24 mouse cellular contexts compared by ENCODE assay signal in the genomic region with DNA sequence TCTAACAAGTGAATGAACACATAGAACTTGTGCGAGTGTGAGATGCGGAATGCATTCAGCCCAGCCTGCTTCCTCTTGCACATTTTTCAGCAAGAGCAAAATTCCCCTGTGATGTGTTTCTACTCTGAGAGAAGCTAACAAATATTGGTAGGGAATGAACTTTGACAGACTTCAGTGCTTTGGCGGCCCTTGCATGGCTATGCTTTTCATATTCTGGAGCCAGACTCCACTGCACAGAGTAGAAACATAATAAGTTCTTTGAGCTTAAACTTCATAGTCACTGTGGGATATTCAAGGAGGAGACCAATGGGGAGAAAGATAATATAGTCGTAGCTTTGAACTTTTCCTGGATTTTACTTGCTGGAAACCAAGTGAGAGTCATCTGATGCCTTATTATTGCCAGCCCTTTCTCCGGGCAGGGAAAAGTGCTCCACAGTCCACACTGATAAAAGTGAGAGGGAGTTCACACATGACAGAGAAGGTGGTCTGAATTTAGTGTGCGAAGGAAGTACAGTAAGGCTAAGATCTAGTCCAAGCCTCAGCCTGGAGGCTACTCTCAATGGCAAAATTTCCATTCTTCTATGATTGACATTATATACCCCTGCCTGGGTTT.
"Had no signal": no experiment of that assay in that cellular context is flagged by ENCODE, and none has a peak within 500 bp of the region (broad histone marks: within the 10 kb centered on the region; RNA-seq: fewer than 3 reads in every experiment).

No protein-coding gene starts in this region.

- H3K27ac ChIP-seq: kidney, postnatal 0 days; left cerebral cortex, adult 2 months; liver, embryonic 12.5 days; liver, embryonic 15.5 days; lung, embryonic 15.5 days; midbrain, embryonic 10.5 days; midbrain, embryonic 13.5 days; neural tube, embryonic 12.5 days; neural tube, embryonic 15.5 days; stomach, postnatal 0 days had no signal

- DNase-seq: kidney, adult 2 months; kidney, postnatal 25 days; layer of hippocampus, postnatal 36 days; liver; lung, adult 18-20 months; lung, postnatal 10 days; lung, postnatal 36 days; right cerebral cortex, adult 18-20 months; right cerebral cortex, postnatal 14 days; right cerebral cortex, postnatal 4 days; thymus, adult 2 months; thymus, postnatal 14 days; thymus, postnatal 4 days had no signal

- H3K4me2 ChIP-seq: liver, embryonic 12.5 days; liver, embryonic 15.5 days; lung, embryonic 15.5 days; midbrain, embryonic 13.5 days; neural tube, embryonic 12.5 days; neural tube, embryonic 15.5 days had no signal

- H3K9ac ChIP-seq: liver, embryonic 12.5 days; liver, embryonic 15.5 days; lung, embryonic 15.5 days; midbrain, embryonic 13.5 days; neural tube, embryonic 12.5 days; neural tube, embryonic 15.5 days had no signal

- H3K36me3 ChIP-seq: liver, embryonic 12.5 days; liver, embryonic 15.5 days; lung, embryonic 15.5 days; midbrain, embryonic 10.5 days; midbrain, embryonic 13.5 days; neural tube, embryonic 12.5 days; neural tube, embryonic 15.5 days had no signal

- H3K9me3 ChIP-seq: liver, embryonic 12.5 days; liver, embryonic 15.5 days; lung, embryonic 15.5 days; megakaryocyte, embryonic 14.5 days; midbrain, embryonic 10.5 days; midbrain, embryonic 13.5 days; neural tube, embryonic 12.5 days; neural tube, embryonic 15.5 days had no signal

- H3K4me3 ChIP-seq: left cerebral cortex, adult 2 months; liver, embryonic 12.5 days; liver, embryonic 15.5 days; lung, embryonic 15.5 days; megakaryocyte, embryonic 14.5 days; midbrain, embryonic 10.5 days; midbrain, embryonic 13.5 days; neural tube, embryonic 12.5 days; neural tube, embryonic 15.5 days had no signal

- ATAC-seq: liver, embryonic 12.5 days; midbrain, embryonic 13.5 days had no signal

- H3K4me1 ChIP-seq: liver, embryonic 12.5 days; liver, embryonic 15.5 days; lung, embryonic 15.5 days; megakaryocyte, embryonic 14.5 days; neural tube, embryonic 12.5 days; neural tube, embryonic 15.5 days had no signal

- H3K27me3 ChIP-seq: liver, embryonic 12.5 days; liver, embryonic 15.5 days; lung, embryonic 15.5 days; megakaryocyte, embryonic 14.5 days; neural tube, embryonic 15.5 days had no signal
